Mouse (Mus musculus): Measurements from ENCODE around the gene Myh2.

Gene Myh2

GRCm38 (mm10) chr11:67151651-67152630 lies 18.9 kb upstream of the Myh2 start:
- no peak for DNase-seq (ENCODE audit: low spot score)

DNA sequence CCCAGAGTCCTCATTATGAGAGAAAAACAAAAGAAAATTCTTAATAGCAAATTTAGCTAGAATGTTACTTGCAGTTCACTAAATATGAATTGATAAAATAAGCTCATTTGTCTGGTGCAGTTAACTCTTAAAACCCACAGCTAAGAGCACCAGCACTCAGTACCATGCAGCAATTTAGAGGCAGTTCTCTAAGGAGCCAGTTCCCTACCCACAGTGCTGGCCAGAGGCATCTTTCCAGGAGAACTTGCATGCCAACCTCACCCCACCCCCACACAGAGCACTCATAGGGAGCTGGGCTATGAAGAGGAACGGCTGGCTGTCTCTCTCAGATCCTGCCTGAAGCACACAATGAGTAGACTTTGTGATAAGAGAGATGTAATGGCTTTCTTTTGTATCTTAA lies 17.7 kb upstream of the Myh2 start:
- no peak for DNase-seq (ENCODE audit: low spot score)

GRCm38 (mm10) chr11:67153843-67154242 lies 17.0 kb upstream of the Myh2 start:
- DNase-seq (ENCODE audit: low spot score): no peak

DNA sequence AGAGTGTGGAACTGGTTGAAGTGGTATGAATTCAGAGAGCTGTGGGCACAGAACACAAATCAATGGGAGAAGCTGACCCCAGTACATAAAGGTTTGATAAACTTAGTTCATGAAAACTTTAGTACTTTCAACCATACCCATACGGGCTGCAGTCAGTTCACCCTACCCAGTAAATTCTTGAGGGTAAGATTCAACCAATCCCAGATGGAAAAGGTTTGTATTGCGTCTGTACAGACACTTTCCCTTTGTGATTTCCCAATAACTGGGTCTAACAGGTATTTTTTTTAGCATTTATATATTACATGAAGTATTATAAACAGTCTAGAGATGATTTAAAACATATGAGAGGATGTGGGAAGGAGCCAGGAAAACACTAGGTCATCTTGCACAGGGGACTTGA lies 15.2 kb upstream of the Myh2 start:
- no peak for DNase-seq (ENCODE audit: low spot score)

DNA sequence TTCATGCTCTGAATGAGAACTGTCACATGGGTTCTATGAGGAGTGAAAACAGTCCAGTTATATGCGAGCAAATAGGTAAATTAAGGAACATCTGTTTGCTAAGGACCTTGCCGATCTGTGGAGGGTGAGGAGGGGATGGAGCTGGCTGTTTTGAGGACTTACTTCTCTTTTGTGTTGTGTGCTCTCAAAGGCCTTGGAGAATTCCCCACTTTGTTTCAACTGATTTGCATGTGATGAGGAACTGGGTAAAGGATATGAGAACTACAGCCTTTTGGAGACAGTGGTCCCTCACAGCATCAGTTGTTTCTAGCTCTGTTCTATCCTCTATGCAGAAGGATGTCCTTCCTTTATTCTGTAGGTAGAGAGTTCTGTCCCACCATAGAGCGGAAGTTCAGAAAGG lies 10.7 kb upstream of the Myh2 start:
- DNase-seq (ENCODE audit: low spot score): no peak

- no peak for DNase-seq (ENCODE audit: low spot score)
Measured at GRCm38 (mm10) chr11:67163701-67164100, 7.1 kb upstream of the Myh2 start.

DNA sequence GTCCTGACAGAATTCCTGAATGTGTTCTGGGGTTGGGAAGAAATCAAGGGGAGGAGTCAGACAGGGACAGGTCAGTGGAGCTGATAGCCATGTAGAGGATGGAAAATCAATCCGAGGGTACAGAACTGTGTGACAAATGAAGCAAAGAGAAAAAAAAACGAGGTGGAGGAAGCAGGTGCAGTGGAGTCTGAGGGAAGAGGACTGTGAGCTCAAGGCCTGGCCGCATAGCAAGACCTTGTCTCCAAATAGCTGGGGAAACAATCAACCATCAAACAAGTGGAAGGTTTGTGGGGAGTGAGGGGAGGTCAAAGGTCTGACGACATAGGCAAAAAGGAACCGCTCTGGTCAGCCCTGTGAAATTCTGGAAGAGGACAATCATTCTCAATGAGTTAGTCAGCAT lies 6.0 kb upstream of the Myh2 start:
- no peak for DNase-seq (ENCODE audit: low spot score)

DNA sequence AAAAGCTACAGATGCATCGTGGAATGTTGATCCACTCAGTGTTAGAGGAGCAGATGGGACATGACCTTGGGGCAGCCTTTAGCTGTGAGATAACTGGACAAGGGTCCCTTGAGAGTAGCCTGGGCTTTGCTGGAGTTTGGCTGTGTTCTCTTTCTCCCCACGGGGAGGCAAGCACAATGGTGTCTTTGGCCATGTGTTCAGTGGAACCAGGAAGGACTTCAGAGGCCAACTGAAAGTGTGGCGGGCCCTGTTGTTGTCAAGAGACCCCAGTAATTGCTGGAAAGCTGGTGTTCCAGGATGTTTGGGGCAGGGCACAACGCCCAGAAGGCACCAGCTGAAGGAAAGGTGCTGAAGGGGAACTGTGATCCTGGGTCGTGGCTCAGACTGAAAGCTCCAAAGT lies 1.5 kb upstream of the Myh2 start:
- DNase-seq (ENCODE audit: low spot score): no peak

DNA sequence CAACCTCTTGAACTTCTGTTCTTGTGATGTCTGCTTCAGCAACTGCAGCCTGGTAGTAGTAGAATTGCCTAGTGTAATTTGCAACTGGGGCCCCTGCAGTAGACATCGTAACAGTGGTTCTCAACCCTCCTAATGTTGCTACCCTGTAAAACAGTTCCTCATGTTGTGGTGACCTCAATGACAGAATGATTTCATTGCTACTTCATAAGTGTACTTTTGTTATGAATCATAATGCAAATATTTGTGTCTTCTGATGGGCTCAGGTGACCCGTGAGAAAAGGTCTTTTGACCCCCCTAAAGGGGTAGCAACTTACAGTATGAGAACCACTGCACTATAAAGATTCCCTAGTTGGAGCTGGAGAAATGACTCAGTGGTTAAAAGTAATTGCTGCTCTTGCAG lies 1.6 kb downstream of the Myh2 start:
- DNase-seq (ENCODE audit: low spot score): no peak

DNA sequence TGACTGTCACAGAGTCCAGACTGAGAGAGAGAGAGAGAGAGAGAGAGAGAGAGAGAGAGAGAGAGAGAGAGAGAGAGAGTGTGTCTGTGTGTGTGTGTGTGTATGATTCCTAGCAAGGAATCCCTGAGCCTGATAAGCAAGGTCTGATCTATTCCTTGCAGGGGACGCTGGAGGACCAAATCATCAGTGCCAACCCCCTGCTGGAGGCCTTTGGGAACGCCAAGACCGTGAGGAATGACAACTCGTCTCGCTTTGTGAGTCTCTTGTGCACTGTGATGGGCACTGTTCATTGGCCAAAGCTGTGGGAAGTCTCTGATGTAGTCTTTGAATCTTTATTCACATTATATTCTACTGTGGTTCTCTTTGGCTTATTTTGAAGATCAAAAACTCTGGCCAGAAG lies 5.5 kb downstream of the Myh2 start:
- DNase-seq (ENCODE audit: low spot score): no peak

GRCm38 (mm10) chr11:67190316-67190715 lies 19.5 kb downstream of the Myh2 start:
- no peak for DNase-seq (ENCODE audit: low spot score)

GRCm38 (mm10) chr11:67190814-67191213 lies 20.0 kb downstream of the Myh2 start:
- DNase-seq (ENCODE audit: low spot score): no peak

- no peak for DNase-seq (ENCODE audit: low spot score)
Measured at GRCm38 (mm10) chr11:67191496-67191895, 20.7 kb downstream of the Myh2 start.

DNA sequence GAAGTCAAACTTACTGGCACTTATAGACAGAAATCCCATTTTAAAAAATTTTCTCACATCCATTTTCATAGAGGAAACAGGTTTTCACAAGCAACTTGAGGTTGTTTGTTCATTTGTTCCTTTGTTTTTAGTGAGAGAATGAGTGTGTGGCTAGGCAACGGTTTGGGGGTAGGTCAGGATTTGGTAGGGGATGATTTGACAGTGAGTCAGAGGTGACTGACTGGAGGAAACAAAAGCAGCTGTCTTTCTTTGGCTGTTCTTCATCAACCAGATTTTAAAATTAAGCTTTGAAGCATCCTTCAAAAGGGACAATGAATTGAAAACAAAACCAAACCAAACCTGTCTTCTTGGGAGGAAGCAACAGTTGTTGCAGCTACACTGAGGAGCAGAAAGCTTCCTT lies 28.5 kb downstream of the Myh2 start:
- DNase-seq (ENCODE audit: low spot score): no peak

- no peak for DNase-seq (ENCODE audit: low spot score)
Measured at GRCm38 (mm10) chr11:67199752-67200151, 28.9 kb downstream of the Myh2 start, which contains the start of gene Myh1. Gene Myh1, plus strand, starts transcription at chr11:67200052.

GRCm38 (mm10) chr11:67204766-67205165 lies 33.9 kb downstream of the Myh2 start:
- DNase-seq (ENCODE audit: low spot score): no peak

DNA sequence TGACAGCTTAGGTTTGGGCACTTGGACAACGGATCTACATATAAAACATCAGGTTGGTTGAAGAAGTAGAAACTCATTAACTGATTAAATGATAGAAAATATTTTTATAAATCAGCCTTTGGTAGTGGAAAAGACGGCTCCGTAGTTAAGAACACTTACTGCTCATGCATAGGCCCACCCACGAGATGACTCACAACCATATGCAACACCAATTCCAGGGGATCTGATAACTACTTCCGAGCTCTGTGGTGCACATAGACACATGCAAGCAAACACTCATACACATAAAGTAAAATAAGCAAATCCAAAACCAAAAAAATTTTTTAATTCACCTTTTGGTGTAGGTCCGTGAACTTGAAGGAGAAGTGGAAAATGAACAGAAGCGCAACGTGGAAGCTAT lies 51.0 kb downstream of the Myh2 start:
- no peak for DNase-seq (ENCODE audit: low spot score)

- no peak for DNase-seq (ENCODE audit: low spot score)
Measured at GRCm38 (mm10) chr11:67224466-67224865, 53.6 kb downstream of the Myh2 start.

DNA sequence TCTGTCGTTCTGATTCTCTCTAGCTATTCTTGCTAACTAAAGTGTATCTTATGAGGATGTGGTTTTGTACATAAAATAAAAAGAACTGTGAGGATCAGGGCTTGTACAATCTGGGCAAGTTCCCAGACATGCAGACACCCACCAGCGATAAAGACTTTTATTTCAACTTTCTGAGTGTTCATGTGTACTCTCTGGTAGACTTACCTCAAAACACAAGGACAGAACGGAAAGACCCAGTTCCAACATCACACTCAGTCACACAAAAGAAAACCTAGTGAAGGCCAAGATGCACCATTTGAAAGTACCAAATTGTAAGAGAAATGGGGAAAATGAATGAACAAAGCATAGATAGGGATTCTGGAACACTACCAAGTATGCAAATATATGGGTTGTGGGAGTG lies 57.9 kb downstream of the Myh2 start:
- no peak for DNase-seq (ENCODE audit: low spot score)

DNA sequence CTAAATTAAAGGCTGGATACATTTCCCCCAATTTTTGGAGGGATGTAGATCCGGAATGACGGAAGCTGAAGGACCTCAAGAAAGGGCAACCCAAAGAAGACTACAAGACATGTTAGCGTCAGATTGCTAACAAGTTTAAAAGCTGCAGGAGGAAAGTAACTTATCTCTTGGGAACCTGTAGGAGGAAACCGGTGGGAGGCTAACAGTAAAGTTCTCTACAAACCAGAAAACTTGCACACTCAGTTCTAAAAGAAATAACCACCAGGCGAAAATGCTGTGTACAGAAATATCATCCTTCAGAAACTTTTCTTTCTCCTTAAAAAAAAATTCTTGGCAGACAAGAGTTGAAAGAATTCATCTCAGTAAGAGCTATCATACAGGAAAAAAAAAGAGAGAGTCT lies 58.3 kb downstream of the Myh2 start:
- no peak for DNase-seq (ENCODE audit: low spot score)

GRCm38 (mm10) chr11:67229946-67230345 lies 59.1 kb downstream of the Myh2 start:
- DNase-seq (ENCODE audit: low spot score): no peak

GRCm38 (mm10) chr11:67235639-67236358 lies 65.0 kb downstream of the Myh2 start:
- DNase-seq (ENCODE audit: low spot score): no peak

GRCm38 (mm10) chr11:67236799-67237198 lies 66.0 kb downstream of the Myh2 start:
- no peak for DNase-seq (ENCODE audit: low spot score)

Measured in spleen, adult 12 weeks (tissue).